Mouse (Mus musculus) large intestine, adult 2 months (tissue): ENCODE results near the gene Uqcrfs1. TPM values are rescaled to one million over a fixed set of nuclear protein-coding genes. Genes with fewer than 3 reads are reported as not detected.

Experiments used
- DNase-seq: peaks from one replicate; pipeline ENCODE4 v3.0.0-alpha.2; 2012; ENCODE audit warnings: low read depth, low spot score
- WGBS: fragments of 180-500 bp; shearing (Covaris S2); methylation state at CpG from one replicate; pipeline ENCODE4 v1.1.7; 2018; 5-methylcytosine and 5-hydroxymethylcytosine counted together
- polyA plus RNA-seq: library from polyadenylated mRNA; depleted of rRNA; stranded (reverse); fragments of >200 nt; gene quantifications from 2 replicates; pipeline ENCODE4 v1.2.3, GENCODE M21; 2012; rRNA removed

Gene Uqcrfs1
- polyA plus RNA-seq, 1 experiment = 174 TPM

GRCm38 (mm10) chr13:30518191-30518590 is 27.0 kb downstream of the Uqcrfs1 start:
- no peak for DNase-seq

- DNase-seq = no peak
- WGBS = 81% methylated on average over 4 of the region's 4 CpGs
Measured at GRCm38 (mm10) chr13:30507651-30508050, 37.5 kb downstream of the Uqcrfs1 start.

GRCm38 (mm10) chr13:30501860-30502395 is 43.2 kb downstream of the Uqcrfs1 start:
- WGBS = 20% methylated on average over 7 of the region's 7 CpGs
- DNase-seq = no peak

Other genes with a start within 250 kb of the Uqcrfs1 start
- gene Agtr1a, start 208.9 kb downstream of the Uqcrfs1 start, polyA plus RNA-seq = 2.2 and 4.3 TPM in 2 replicates
- gene Dusp22, start 114.6 kb upstream of the Uqcrfs1 start, polyA plus RNA-seq = 3.8 and 5.0 TPM in 2 replicates
- 4.0 and 7.8 TPM in 2 replicates for gene Irf4, start 203.9 kb upstream of the Uqcrfs1 start, polyA plus RNA-seq